Mouse (Mus musculus) C2C12 (cell line): Measurements from ENCODE around the gene Brd3.

ENCODE experiments used
- CTCF ChIP-seq: IDR thresholded peaks from one replicate; pipeline ENCODE4 v1.5.1; 2011; ENCODE audit not compliant: control insufficient read depth, insufficient read depth, insufficient read length
- MYOD1 ChIP-seq: IDR thresholded peaks from one replicate; pipeline ENCODE4 v1.6.1; 2011; ENCODE audit warnings: low read depth; ENCODE audit not compliant: control insufficient read depth, insufficient read length
- USF1 ChIP-seq: IDR thresholded peaks from one replicate; pipeline ENCODE4 v1.6.1; 2011; ENCODE audit warnings: low read depth, mild to moderate bottlenecking, control low read depth, moderate library complexity

DNA sequence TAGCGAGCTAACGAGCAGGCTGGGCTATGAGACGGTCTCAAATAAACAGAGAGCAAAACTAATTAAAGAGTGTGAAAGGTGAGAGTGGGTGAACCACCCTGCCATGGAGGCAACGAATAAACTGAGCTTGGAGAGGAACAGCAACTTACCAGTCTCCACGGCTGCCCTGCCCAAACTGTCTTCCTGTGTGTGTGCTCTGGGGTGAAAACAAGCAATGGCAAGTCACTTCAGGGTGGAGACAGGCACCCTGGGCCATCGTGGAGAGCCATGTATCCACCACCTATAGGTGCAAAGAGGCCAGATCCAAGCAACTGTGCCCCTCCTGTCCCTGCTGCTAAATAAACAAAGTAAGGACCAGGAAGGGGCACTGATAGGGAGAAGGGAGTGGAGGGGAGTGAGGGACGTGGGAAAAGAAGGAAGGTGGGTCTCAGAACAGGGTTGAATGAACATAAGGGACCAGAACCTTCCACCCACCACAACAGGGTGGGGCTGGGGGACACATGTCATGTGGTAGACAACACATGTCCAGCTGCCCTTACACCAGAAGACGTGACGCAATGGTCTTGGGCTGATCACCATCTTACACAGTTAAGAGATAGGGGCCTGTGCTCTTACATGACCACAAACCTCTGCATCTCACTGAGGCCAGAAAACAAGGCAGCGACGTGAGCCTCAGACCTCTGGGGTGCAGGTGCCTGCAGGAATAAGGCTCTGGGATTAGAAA, 92.2 kb downstream of the Brd3 start:
- TF ChIP-seq CTCF (no peak), MYOD1 (no peak), USF1 (no peak)
